Mouse (Mus musculus): ENCODE measurements at regions not wholly inside any gene's neighbourhood (a gene's known extent, or its start where the extent isn't known, plus 50 kb on each side); places are given as distances from the start of the nearest gene placed in this dataset.

DNA sequence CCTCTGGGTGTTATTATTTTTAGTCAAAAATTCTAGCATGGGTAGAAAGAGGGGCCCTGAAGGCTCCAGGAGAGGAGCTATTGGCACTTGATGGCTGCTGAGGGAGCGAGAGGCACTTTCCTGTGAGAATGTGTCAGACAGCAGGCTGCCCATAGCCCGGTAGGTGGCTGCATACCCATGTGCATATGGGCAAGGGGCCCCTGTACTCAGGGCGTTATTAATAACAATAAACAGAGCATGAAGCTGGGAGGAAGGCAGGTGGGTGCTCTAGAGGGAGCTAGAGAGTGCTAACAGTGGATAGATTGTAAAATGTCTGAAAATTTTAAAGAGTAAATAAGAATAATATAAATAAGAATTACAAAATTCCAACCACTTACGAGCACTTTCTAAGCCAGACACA, 98.2 kb downstream of the Hhipl2 start:
- no peak for TF ChIP-seq GATA1 (IDR thresholded peaks at IDR 0.05; ENCODE audit: borderline replicate concordance, low read length)
- TF ChIP-seq FLI1 (IDR thresholded peaks at IDR 0.05; ENCODE audit: low read length) = no peak
